Comparison of ENCODE assay signal across 20 mouse cellular contexts in genomic region chr10:117646482-117647157, GRCm38 (mm10). TPM values are rescaled to one million over a fixed set of nuclear protein-coding genes. Genes with fewer than 3 reads are reported as not detected.
A peak's percentile ranks its signal among the peaks of the same experiment; 100 is the strongest.
DNase-seq lines count a peak whose midpoint lies in the region; ATAC-seq lines count a peak whose summit lies in the region.
"Had no signal": no experiment of that assay in that cellular context is flagged by ENCODE, and none has a peak within 500 bp of the region (broad histone marks: within the 10 kb centered on the region; RNA-seq: fewer than 3 reads in every experiment).

No protein-coding gene starts in this region.

- no peak overlapping the region for H3K4me2 ChIP-seq in forebrain, embryonic 14.5 days (ENCODE audit: low read length)
- H3K4me2 ChIP-seq in forebrain, embryonic 15.5 days (replicated peaks), result no peak overlapping the region
- no peak overlapping the region for H3K4me2 ChIP-seq in hindbrain, embryonic 16.5 days (ENCODE audit: low read length)
- H3K4me2 ChIP-seq in hindbrain, embryonic 12.5 days (replicated peaks), result no peak overlapping the region
- no peak overlapping the region for H3K4me2 ChIP-seq in neural tube, embryonic 13.5 days
- no peak overlapping the region; the same call in 1 of the 2 replicates for H3K4me2 ChIP-seq in neural tube, embryonic 15.5 days
- H3K4me2 ChIP-seq: embryonic facial prominence, embryonic 13.5 days; forebrain, embryonic 12.5 days; heart, embryonic 11.5 days had no signal

- H3K4me3 ChIP-seq in forebrain, embryonic 14.5 days (ENCODE audit: low read depth, low read length), result no peak overlapping the region
- H3K4me3 ChIP-seq in forebrain, embryonic 15.5 days, result no peak overlapping the region
- H3K4me3 ChIP-seq in hindbrain, embryonic 16.5 days (ENCODE audit: low read length), result no peak overlapping the region
- H3K4me3 ChIP-seq in hindbrain, embryonic 12.5 days, result no peak overlapping the region
- H3K4me3 ChIP-seq in neural tube, embryonic 13.5 days, result no peak overlapping the region
- no peak overlapping the region for H3K4me3 ChIP-seq in neural tube, embryonic 15.5 days (replicated peaks)
- H3K4me3 ChIP-seq: embryonic facial prominence, embryonic 10.5 days; embryonic facial prominence, embryonic 13.5 days; erythroblast, embryonic 14.5 days; forebrain, embryonic 12.5 days had no signal

- ATAC-seq in forebrain, embryonic 14.5 days, result no peak
- no peak; the same call in 1 of the 2 replicates for ATAC-seq in forebrain, embryonic 15.5 days (replicated peaks)
- peak; percentile 11; the same call in 1 of the 2 replicates for ATAC-seq in hindbrain, embryonic 16.5 days
- ATAC-seq in hindbrain, embryonic 12.5 days (ENCODE audit: low FRiP score), result no peak
- ATAC-seq in neural tube, embryonic 13.5 days (ENCODE audit: low read depth), result peak; percentile 17; the same call in 1 of the 2 replicates
- ATAC-seq in neural tube, embryonic 15.5 days (ENCODE audit: low FRiP score), result no peak
- no peak for ATAC-seq in megakaryocyte progenitor cell, adult 5-6 weeks (replicated peaks; ENCODE audit: poor library complexity)
- ATAC-seq: intestine, postnatal 0 days had no signal

- H3K9ac ChIP-seq in forebrain, embryonic 14.5 days (ENCODE audit: low read length), result no peak overlapping the region
- no peak overlapping the region for H3K9ac ChIP-seq in forebrain, embryonic 15.5 days (replicated peaks)
- no peak overlapping the region for H3K9ac ChIP-seq in hindbrain, embryonic 16.5 days (ENCODE audit: low read depth, low read length)
- H3K9ac ChIP-seq in hindbrain, embryonic 12.5 days, result no peak overlapping the region
- H3K9ac ChIP-seq in neural tube, embryonic 13.5 days, result no peak overlapping the region
- H3K9ac ChIP-seq in neural tube, embryonic 15.5 days (replicated peaks), result no peak overlapping the region
- H3K9ac ChIP-seq: embryonic facial prominence, embryonic 13.5 days; forebrain, embryonic 12.5 days had no signal

- WGBS in forebrain, embryonic 14.5 days, result 85% methylated on average over 5 of the region's 5 CpGs
- 86% methylated on average over 5 of the region's 5 CpGs for WGBS in forebrain, embryonic 15.5 days
- 89% methylated on average over 5 of the region's 5 CpGs for WGBS in hindbrain, embryonic 16.5 days
- WGBS in hindbrain, embryonic 12.5 days, result 89% methylated on average over 5 of the region's 5 CpGs
- 90% methylated on average over 5 of the region's 5 CpGs for WGBS in neural tube, embryonic 13.5 days
- 84% methylated on average over 5 of the region's 5 CpGs for WGBS in neural tube, embryonic 15.5 days

- H3K9me3 ChIP-seq in forebrain, embryonic 14.5 days (replicated peaks; ENCODE audit: control insufficient read depth, low read length), result no peaks in the 10 kb centered on the region
- H3K9me3 ChIP-seq in forebrain, embryonic 15.5 days, result no peaks in the 10 kb centered on the region
- H3K9me3 ChIP-seq in hindbrain, embryonic 16.5 days (ENCODE audit: control insufficient read depth, low read length), result no peaks in the 10 kb centered on the region
- H3K9me3 ChIP-seq in hindbrain, embryonic 12.5 days (replicated peaks), result no peaks in the 10 kb centered on the region
- no peaks in the 10 kb centered on the region for H3K9me3 ChIP-seq in neural tube, embryonic 13.5 days
- H3K9me3 ChIP-seq in neural tube, embryonic 15.5 days (replicated peaks), result no peaks in the 10 kb centered on the region
- H3K9me3 ChIP-seq: embryonic facial prominence, embryonic 10.5 days; embryonic facial prominence, embryonic 13.5 days; forebrain, embryonic 12.5 days had no signal

- H3K4me1 ChIP-seq in forebrain, embryonic 14.5 days (ENCODE audit: control insufficient read depth, insufficient read depth, low read length), result peaks cover 3% of the 10 kb centered on the region
- peaks cover 14% of the 10 kb centered on the region for H3K4me1 ChIP-seq in forebrain, embryonic 15.5 days
- H3K4me1 ChIP-seq in hindbrain, embryonic 16.5 days (ENCODE audit: control insufficient read depth, insufficient read depth, low read depth, low read length), result no peaks in the 10 kb centered on the region; the same call in 1 of the 2 replicates
- peaks cover 4% of the 10 kb centered on the region for H3K4me1 ChIP-seq in hindbrain, embryonic 12.5 days
- H3K4me1 ChIP-seq in neural tube, embryonic 13.5 days (replicated peaks), result peaks cover 21% of the 10 kb centered on the region
- peaks cover 15% of the 10 kb centered on the region; the same call in 1 of the 2 replicates for H3K4me1 ChIP-seq in neural tube, embryonic 15.5 days

- DNase-seq in forebrain, embryonic 14.5 days (ENCODE audit: low spot score), result no peak
- DNase-seq in adipocyte (ENCODE audit: low spot score), result peak; percentile 94
- DNase-seq: adrenal gland, adult 8-10 months; adrenal gland, postnatal 25 days; cerebellum, adult 8-10 months; embryo, embryonic 11 days; gastrocnemius, postnatal 14 days; heart, adult 11 months had no signal

- H3K36me3 ChIP-seq in forebrain, embryonic 14.5 days (ENCODE audit: control insufficient read depth, insufficient read depth, low read length), result no peaks in the 10 kb centered on the region
- no peaks in the 10 kb centered on the region for H3K36me3 ChIP-seq in forebrain, embryonic 15.5 days
- H3K36me3 ChIP-seq in hindbrain, embryonic 16.5 days (ENCODE audit: control insufficient read depth, insufficient read depth, low read length), result no peaks in the 10 kb centered on the region
- no peaks in the 10 kb centered on the region for H3K36me3 ChIP-seq in hindbrain, embryonic 12.5 days
- H3K36me3 ChIP-seq in neural tube, embryonic 13.5 days, result no peaks in the 10 kb centered on the region
- H3K36me3 ChIP-seq in neural tube, embryonic 15.5 days, result no peaks in the 10 kb centered on the region
- H3K36me3 ChIP-seq: embryonic facial prominence, embryonic 10.5 days; embryonic facial prominence, embryonic 13.5 days; forebrain, embryonic 12.5 days had no signal

- H3K27ac ChIP-seq in forebrain, embryonic 14.5 days (ENCODE audit: low read depth, low read length), result 0 out of 2 replicates have a peak overlapping the region, but pooled peaks have one; percentile 3
- H3K27ac ChIP-seq in forebrain, embryonic 15.5 days (replicated peaks), result no peak overlapping the region; the same call in 1 of the 2 replicates
- H3K27ac ChIP-seq in hindbrain, embryonic 16.5 days (ENCODE audit: low read depth, low read length), result no peak overlapping the region
- H3K27ac ChIP-seq in hindbrain, embryonic 12.5 days, result no peak overlapping the region
- no peak overlapping the region for H3K27ac ChIP-seq in neural tube, embryonic 13.5 days (replicated peaks)
- no peak overlapping the region for H3K27ac ChIP-seq in neural tube, embryonic 15.5 days (replicated peaks)
- H3K27ac ChIP-seq: embryonic facial prominence, embryonic 10.5 days; embryonic facial prominence, embryonic 13.5 days; forebrain, embryonic 12.5 days had no signal

- no peaks in the 10 kb centered on the region for H3K27me3 ChIP-seq in forebrain, embryonic 14.5 days (replicated peaks; ENCODE audit: control insufficient read depth, insufficient read depth, low read length)
- H3K27me3 ChIP-seq in forebrain, embryonic 15.5 days, result no peaks in the 10 kb centered on the region
- H3K27me3 ChIP-seq in hindbrain, embryonic 16.5 days (replicated peaks; ENCODE audit: control insufficient read depth, insufficient read depth, low read length), result no peaks in the 10 kb centered on the region
- H3K27me3 ChIP-seq in hindbrain, embryonic 12.5 days, result 0 out of 2 replicates have a peak, but pooled peaks cover 3% of the 10 kb centered on the region
- no peaks in the 10 kb centered on the region for H3K27me3 ChIP-seq in neural tube, embryonic 13.5 days
- H3K27me3 ChIP-seq in neural tube, embryonic 15.5 days (replicated peaks), result no peaks in the 10 kb centered on the region
- H3K27me3 ChIP-seq: embryonic facial prominence, embryonic 13.5 days; forebrain, embryonic 12.5 days had no signal

RNA-seq across cellular contexts. Expression of gene Cpm, which starts 17.3 kb away (rescaled TPM):
- polyA plus RNA-seq in forebrain, embryonic 14.5 days (2014; fragmentation: Nextera tagmentation; extraction: Ambion mirVana), result 5.1 and 6.1 TPM in 2 replicates
- polyA plus RNA-seq in forebrain, embryonic 15.5 days (2015; fragmentation: Nextera tagmentation; extraction: Ambion mirVana), result 4.0 and 4.5 TPM in 2 replicates
- 2.7 and 3.9 TPM in 2 replicates for polyA plus RNA-seq in hindbrain, embryonic 16.5 days (2015; fragmentation: Nextera tagmentation; extraction: Ambion mirVana)
- 6.0 and 7.8 TPM in 2 replicates for polyA plus RNA-seq in hindbrain, embryonic 12.5 days (2016; fragmentation: Nextera tagmentation; extraction: Ambion mirVana)
- polyA plus RNA-seq in neural tube, embryonic 13.5 days (2015; fragmentation: Nextera tagmentation; extraction: Ambion mirVana), result 6.2 and 6.9 TPM in 2 replicates
- 4.1 and 12.9 TPM in 2 replicates for polyA plus RNA-seq in neural tube, embryonic 15.5 days (2015; fragmentation: Nextera tagmentation; extraction: Ambion mirVana)
- total RNA-seq in megakaryocyte progenitor cell, adult 5-6 weeks (2015), result not detected in 2 replicates
- total RNA-seq in megakaryocyte progenitor cell, adult 5-6 weeks (2017), result 0.17 TPM in 1 of 2 replicates, not detected in the other
- polyA plus RNA-seq: erythroblast, embryonic 14.5 days had no signal

Comparison
In these comparisons a context has a peak if more than half of its experiments do, and no peak if none do; other contexts are left out.
1. ATAC-seq: peak in hindbrain, embryonic 16.5 days (single experiment) and neural tube, embryonic 13.5 days (single experiment); none in forebrain, embryonic 14.5 days (single experiment), forebrain, embryonic 15.5 days (single experiment), hindbrain, embryonic 12.5 days (single experiment), neural tube, embryonic 15.5 days (single experiment) and megakaryocyte progenitor cell, adult 5-6 weeks (single experiment).